Mouse (Mus musculus): ENCODE measurements around the gene Gm49392. TPM values are rescaled to one million over a fixed set of nuclear protein-coding genes. Genes with fewer than 3 reads are reported as not detected.

Gene Gm49392
- total and polyA plus RNA-seq, 2 experiments from 2014 or later = not detected

- ATAC-seq (ENCODE audit: low FRiP score) = no peak
- Histone ChIP-seq H3K4me2 (ENCODE audit: low read depth, low read length, poor library complexity, severe bottlenecking) (no peak overlapping the region), H3K9me3 (ENCODE audit: low read length) (no peaks in the 10 kb centered on the region), H3K4me3 (ENCODE audit: low read depth, low read length) (no peak overlapping the region), H3K27ac (ENCODE audit: low read depth, low read length) (no peak overlapping the region), H3K4me1 (ENCODE audit: insufficient read depth, low read length) (no peaks in the 10 kb centered on the region), H3K36me3 (ENCODE audit: insufficient read depth, low read length) (no peaks in the 10 kb centered on the region), H3K9ac (replicated peaks; ENCODE audit: low read length, poor library complexity, severe bottlenecking) (no peak overlapping the region), H3K27me3 (ENCODE audit: insufficient read depth, low read length) (no peaks in the 10 kb centered on the region)
- no peak for TF ChIP-seq CTCF (IDR thresholded peaks at IDR 0.05)
- no peak for DNase-seq (ENCODE audit: low spot score)
- 78% methylated on average over 2 of the region's 2 CpGs for WGBS
Measured at GRCm38 (mm10) chr13:60839353-60839902, 57.3 kb downstream of the Gm49392 start.

DNA sequence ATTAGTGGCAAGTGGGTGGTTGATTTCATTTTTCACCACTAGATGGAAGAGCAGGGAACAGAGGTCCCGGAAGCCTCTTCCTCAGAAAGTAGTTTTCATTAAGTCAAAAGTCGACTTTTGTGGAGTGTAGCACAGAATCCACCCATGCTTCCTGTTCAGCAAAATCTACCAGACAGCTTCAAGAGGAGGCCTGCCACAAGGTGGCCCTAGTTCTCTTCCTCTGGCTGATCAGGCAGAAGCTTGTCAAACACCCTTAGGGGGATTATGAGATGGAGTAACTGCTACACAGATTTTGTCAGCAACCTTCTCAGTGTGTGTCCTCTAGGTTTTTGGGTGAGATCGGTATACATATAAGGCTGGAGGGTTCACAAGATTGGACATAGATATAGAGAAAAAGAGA, 70.6 kb downstream of the Gm49392 start:
- Histone ChIP-seq H3K4me3 (ENCODE audit: low read depth, low read length) (no peak overlapping the region), H3K36me3 (ENCODE audit: insufficient read depth, low read length) (no peaks in the 10 kb centered on the region), H3K27me3 (ENCODE audit: insufficient read depth, low read length) (no peaks in the 10 kb centered on the region), H3K4me2 (ENCODE audit: low read depth, low read length, poor library complexity, severe bottlenecking) (no peak overlapping the region), H3K4me1 (ENCODE audit: insufficient read depth, low read length) (no peaks in the 10 kb centered on the region), H3K9me3 (ENCODE audit: low read length) (no peaks in the 10 kb centered on the region), H3K27ac (ENCODE audit: low read depth, low read length) (no peak overlapping the region), H3K9ac (replicated peaks; ENCODE audit: low read length, poor library complexity, severe bottlenecking) (no peak overlapping the region)
- no peak for ATAC-seq (ENCODE audit: low FRiP score)
- peak; percentile 44; the same call in 1 of the 2 replicates for TF ChIP-seq CTCF (IDR thresholded peaks at IDR 0.05)
- 70% methylated on average over 3 of the region's 3 CpGs for WGBS
- DNase-seq (ENCODE audit: low spot score) = peak; percentile 2

DNA sequence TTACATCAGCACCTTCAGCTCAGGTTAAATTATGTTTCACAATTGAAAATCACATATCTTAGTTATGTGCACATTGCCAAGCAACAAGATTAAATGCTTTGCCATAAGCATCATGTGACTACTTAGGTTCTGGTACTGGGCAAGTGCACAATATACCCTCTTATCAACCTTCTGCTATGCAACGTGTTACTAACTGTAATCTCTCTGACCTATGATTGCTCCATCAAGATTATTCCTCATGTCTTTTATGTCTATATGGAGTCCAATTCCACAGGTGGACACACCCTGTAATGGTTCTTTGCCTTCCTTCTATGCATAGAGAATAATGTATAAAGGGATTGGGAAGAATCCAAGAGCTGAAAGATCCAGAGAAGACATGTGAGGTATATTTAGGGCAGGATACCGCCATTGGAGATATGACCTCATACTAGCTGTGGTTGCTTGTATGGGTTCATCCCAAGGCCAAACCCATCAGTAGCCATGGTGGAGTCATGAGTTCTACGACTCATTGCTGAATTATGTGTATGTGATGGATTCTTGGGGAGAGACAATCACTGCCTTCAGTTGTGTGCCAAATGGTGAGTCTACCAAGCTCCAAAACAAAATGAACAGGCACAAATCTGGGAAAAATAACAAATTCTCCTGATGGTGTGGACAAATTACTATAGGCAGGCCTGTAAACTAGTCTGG, 76.1 kb downstream of the Gm49392 start:
- 78% methylated on average over 3 of the region's 3 CpGs for WGBS
- no peak for ATAC-seq (ENCODE audit: low FRiP score)

DNA sequence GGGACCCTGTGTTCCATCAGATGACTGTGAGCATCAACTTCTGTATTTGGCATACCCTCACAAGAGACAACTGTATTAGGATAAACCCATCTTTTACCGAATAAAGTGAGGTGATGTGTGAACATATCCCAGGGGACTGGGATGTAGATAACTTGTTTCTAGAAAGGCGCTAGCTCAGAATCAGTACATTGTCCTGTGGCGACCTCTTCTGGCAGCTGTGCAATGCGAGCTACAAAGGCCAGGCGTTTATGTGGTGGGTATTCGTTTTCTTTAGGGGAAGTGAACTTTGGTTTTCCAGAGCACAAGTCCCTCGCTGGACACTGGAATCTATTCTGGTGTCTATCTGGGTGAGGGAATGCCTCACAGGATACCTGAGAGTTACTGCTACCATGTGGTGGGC, 77.2 kb downstream of the Gm49392 start:
- 13% methylated on average over 7 of the region's 7 CpGs for WGBS
- no peak for ATAC-seq (ENCODE audit: low FRiP score)

More for the DNA sequence above, 76.1 kb downstream of the Gm49392 start:
- Histone ChIP-seq H3K4me1 (ENCODE audit: insufficient read depth, low read length) (no peaks in the 10 kb centered on the region), H3K36me3 (ENCODE audit: insufficient read depth, low read length) (no peaks in the 10 kb centered on the region), H3K27me3 (ENCODE audit: insufficient read depth, low read length) (no peaks in the 10 kb centered on the region), H3K27ac (ENCODE audit: low read depth, low read length) (no peak overlapping the region), H3K9me3 (ENCODE audit: low read length) (no peaks in the 10 kb centered on the region), H3K9ac (replicated peaks; ENCODE audit: low read length, poor library complexity, severe bottlenecking) (no peak overlapping the region), H3K4me3 (ENCODE audit: low read depth, low read length) (no peak overlapping the region), H3K4me2 (ENCODE audit: low read depth, low read length, poor library complexity, severe bottlenecking) (no peak overlapping the region)
- no peak for DNase-seq (ENCODE audit: low spot score)
- TF ChIP-seq CTCF (IDR thresholded peaks at IDR 0.05) = no peak

GRCm38 (mm10) chr13:60813722-60814121, 83.0 kb downstream of the Gm49392 start:
- WGBS = 67% methylated on average over 1 of the region's 1 CpGs
- no peaks in the 10 kb centered on the region for H3K36me3 ChIP-seq (ENCODE audit: insufficient read depth, low read length)
- TF ChIP-seq CTCF (IDR thresholded peaks at IDR 0.05) = no peak

More for the DNA sequence above, 77.2 kb downstream of the Gm49392 start:
- no peaks in the 10 kb centered on the region for H3K36me3 ChIP-seq (ENCODE audit: insufficient read depth, low read length)
- H3K9ac ChIP-seq (replicated peaks; ENCODE audit: low read length, poor library complexity, severe bottlenecking) = no peak overlapping the region
- DNase-seq (ENCODE audit: low spot score) = peak; percentile 58
- no peaks in the 10 kb centered on the region for H3K4me1 ChIP-seq (ENCODE audit: insufficient read depth, low read length)
- no peak overlapping the region for H3K4me3 ChIP-seq (ENCODE audit: low read depth, low read length)
- H3K27me3 ChIP-seq (ENCODE audit: insufficient read depth, low read length) = no peaks in the 10 kb centered on the region
- no peak overlapping the region for H3K4me2 ChIP-seq (ENCODE audit: low read depth, low read length, poor library complexity, severe bottlenecking)
- H3K27ac ChIP-seq (ENCODE audit: low read depth, low read length) = no peak overlapping the region
- TF ChIP-seq CTCF (IDR thresholded peaks at IDR 0.05) = peak; percentile 74
- H3K9me3 ChIP-seq (ENCODE audit: low read length) = no peaks in the 10 kb centered on the region

GRCm38 (mm10) chr13:60812768-60813167, 83.9 kb downstream of the Gm49392 start:
- ATAC-seq (ENCODE audit: low FRiP score) (no peak), DNase-seq (ENCODE audit: low spot score) (no peak)
- H3K4me1 ChIP-seq (ENCODE audit: insufficient read depth, low read length) = no peaks in the 10 kb centered on the region
- no peaks in the 10 kb centered on the region for H3K9me3 ChIP-seq (ENCODE audit: low read length)
- TF ChIP-seq CTCF (IDR thresholded peaks at IDR 0.05) = no peak
- no peaks in the 10 kb centered on the region for H3K36me3 ChIP-seq (ENCODE audit: insufficient read depth, low read length)
- WGBS = 92% methylated on average over 6 of the region's 6 CpGs
- no peak overlapping the region for H3K27ac ChIP-seq (ENCODE audit: low read depth, low read length)
- no peaks in the 10 kb centered on the region for H3K27me3 ChIP-seq (ENCODE audit: insufficient read depth, low read length)
- no peak overlapping the region for H3K9ac ChIP-seq (replicated peaks; ENCODE audit: low read length, poor library complexity, severe bottlenecking)
- H3K4me3 ChIP-seq (ENCODE audit: low read depth, low read length) = no peak overlapping the region
- H3K4me2 ChIP-seq (ENCODE audit: low read depth, low read length, poor library complexity, severe bottlenecking) = no peak overlapping the region

More at GRCm38 (mm10) chr13:60813722-60814121, 83.0 kb downstream of the Gm49392 start:
- DNase-seq (ENCODE audit: low spot score) (no peak), ATAC-seq (ENCODE audit: low FRiP score) (no peak)
- no peak overlapping the region for H3K9ac ChIP-seq (replicated peaks; ENCODE audit: low read length, poor library complexity, severe bottlenecking)
- no peaks in the 10 kb centered on the region for H3K9me3 ChIP-seq (ENCODE audit: low read length)
- H3K27me3 ChIP-seq (ENCODE audit: insufficient read depth, low read length) = no peaks in the 10 kb centered on the region
- H3K4me1 ChIP-seq (ENCODE audit: insufficient read depth, low read length) = no peaks in the 10 kb centered on the region
- H3K4me2 ChIP-seq (ENCODE audit: low read depth, low read length, poor library complexity, severe bottlenecking) = no peak overlapping the region
- no peak overlapping the region for H3K27ac ChIP-seq (ENCODE audit: low read depth, low read length)
- H3K4me3 ChIP-seq (ENCODE audit: low read depth, low read length) = no peak overlapping the region

Data from midbrain, postnatal 0 days (tissue).